Mouse (Mus musculus) midbrain, postnatal 0 days (tissue): ENCODE data around the gene Hip1r. TPM values are rescaled to one million over a fixed set of nuclear protein-coding genes. Genes with fewer than 3 reads are reported as not detected.
A peak's percentile ranks its signal among the peaks of the same experiment; 100 is the strongest.

Source experiments
- ATAC-seq: fragments of 200-750 bp; cut with Nextera tagmentation; 2 replicates; pipeline ENCODE4 v1.8.0; 2017; ENCODE audit warnings: moderate number of reproducible peaks, mild to moderate bottlenecking, moderate TSS enrichment, moderate library complexity; ENCODE audit not compliant: low FRiP score
- DNase-seq: peaks from one replicate; pipeline ENCODE4 v3.0.0-alpha.2; 2015; ENCODE audit warnings: low spot score
- H3K27ac ChIP-seq: fragments of 300-500 bp; sonication (generic); 2 replicates; pipeline ENCODE4 v1.5.1; 2014; ENCODE audit warnings: low read depth, mild to moderate bottlenecking, low read length, mixed read lengths
- H3K27me3 ChIP-seq: fragments of 300-500 bp; sonication (generic); 2 replicates; pipeline ENCODE4 v1.6.1; 2014; ENCODE audit warnings: low read length, control low read depth, mixed read lengths; ENCODE audit not compliant: insufficient read depth
- H3K36me3 ChIP-seq: fragments of 300-500 bp; sonication (generic); 2 replicates; pipeline ENCODE4 v1.6.1; 2014; ENCODE audit warnings: low read length, control low read depth, mixed read lengths; ENCODE audit not compliant: insufficient read depth
- H3K4me1 ChIP-seq: fragments of 300-500 bp; sonication (generic); 2 replicates; pipeline ENCODE4 v1.6.1; 2014; ENCODE audit warnings: mild to moderate bottlenecking, control low read depth, antibody characterized with exemption, low read length, mixed read lengths; ENCODE audit not compliant: insufficient read depth
- H3K4me2 ChIP-seq: fragments of 300-500 bp; sonication (generic); 2 replicates; pipeline ENCODE4 v1.6.1; 2014; ENCODE audit warnings: low read depth, mild to moderate bottlenecking, low read length, mixed read lengths; ENCODE audit not compliant: poor library complexity, severe bottlenecking
- H3K4me3 ChIP-seq: fragments of 300-500 bp; sonication (generic); 2 replicates; pipeline ENCODE4 v1.5.1; 2014; ENCODE audit warnings: low read depth, mild to moderate bottlenecking, low read length, moderate library complexity
- H3K9ac ChIP-seq: fragments of 300-500 bp; sonication (generic); replicated peaks from 2 replicates; pipeline ENCODE4 v1.6.1; 2014; ENCODE audit warnings: mild to moderate bottlenecking, low read length, moderate library complexity, mixed read lengths; ENCODE audit not compliant: poor library complexity, severe bottlenecking
- H3K9me3 ChIP-seq: fragments of 300-500 bp; sonication (generic); 2 replicates; pipeline ENCODE4 v1.6.1; 2016; ENCODE audit warnings: low read length, control low read depth
- CTCF ChIP-seq: IDR thresholded peaks from 2 replicates; pipeline ENCODE4 v1.5.1; 2016; ENCODE audit warnings: antibody characterized with exemption, mild to moderate bottlenecking
- WGBS: fragments of 180-500 bp; shearing (Covaris S2); extraction: QIAGEN DNeasy Blood & Tissue Kit; methylation state at CpG from one replicate; pipeline ENCODE4 v1.1.7; 2014; 5-methylcytosine and 5-hydroxymethylcytosine counted together
- polyA plus RNA-seq: library from polyadenylated mRNA; unstranded; fragments of >200 nt; fragmentation: Nextera tagmentation; extraction: Ambion mirVana; gene quantifications from 2 replicates; pipeline ENCODE4 v1.2.1, GENCODE M21; 2015
- total RNA-seq: library from RNA; depleted of rRNA; stranded (reverse); fragments of >200 nt; gene quantifications from 2 replicates; pipeline ENCODE4 v1.2.3, GENCODE M21; 2014

Gene Hip1r
- total and polyA plus RNA-seq, 2 experiments from 2014 or later: 25.8 to 45.4 TPM

GRCm38 (mm10) chr5:124041097-124041496, 67.7 kb downstream of the Hip1r start:
- no peak for TF ChIP-seq CTCF
- 70% methylated on average over 9 of the region's 9 CpGs for WGBS
- DNase-seq: no peak

GRCm38 (mm10) chr5:124043212-124043978, 70.0 kb downstream of the Hip1r start:
- Histone ChIP-seq H3K4me2 (no peak overlapping the region), H3K4me3 (no peak overlapping the region), H3K9me3 (no peaks in the 10 kb centered on the region), H3K9ac (peak overlapping the region; percentile 5; the same call in 1 of the 2 replicates), H3K36me3 (no peaks in the 10 kb centered on the region), H3K27me3 (no peaks in the 10 kb centered on the region), H3K4me1 (peaks cover 3% of the 10 kb centered on the region; the same call in 1 of the 2 replicates), H3K27ac (peak overlapping the region; percentile 68)
- peak; percentile 94 for DNase-seq
- ATAC-seq: peak; percentile 92
- WGBS: 17% methylated on average over 10 of the region's 10 CpGs
- TF ChIP-seq CTCF: no peak

More at GRCm38 (mm10) chr5:124041097-124041496, 67.7 kb downstream of the Hip1r start:
- ATAC-seq: no peak
- Histone ChIP-seq H3K36me3 (no peaks in the 10 kb centered on the region), H3K4me2 (no peak overlapping the region), H3K9ac (no peak overlapping the region), H3K27ac (no peak overlapping the region), H3K4me3 (no peak overlapping the region), H3K4me1 (peaks cover 3% of the 10 kb centered on the region; the same call in 1 of the 2 replicates), H3K27me3 (no peaks in the 10 kb centered on the region), H3K9me3 (no peaks in the 10 kb centered on the region)

GRCm38 (mm10) chr5:124043999-124044398, 70.6 kb downstream of the Hip1r start:
- no peak overlapping the region for H3K4me3 ChIP-seq
- 53% methylated on average over 5 of the region's 5 CpGs for WGBS

GRCm38 (mm10) chr5:124045453-124046010, 72.1 kb downstream of the Hip1r start:
- H3K4me1 ChIP-seq: peaks cover 6% of the 10 kb centered on the region; the same call in 1 of the 2 replicates
- no peak overlapping the region for H3K27ac ChIP-seq
- DNase-seq: peak; percentile 72
- H3K9me3 ChIP-seq: no peaks in the 10 kb centered on the region
- WGBS: 15% methylated on average over 11 of the region's 11 CpGs
- ATAC-seq: no peak
- H3K4me3 ChIP-seq: no peak overlapping the region
- H3K9ac ChIP-seq: no peak overlapping the region
- no peaks in the 10 kb centered on the region for H3K36me3 ChIP-seq
- TF ChIP-seq CTCF: no peak
- H3K4me2 ChIP-seq: no peak overlapping the region
- H3K27me3 ChIP-seq: no peaks in the 10 kb centered on the region

More at GRCm38 (mm10) chr5:124043999-124044398, 70.6 kb downstream of the Hip1r start:
- Histone ChIP-seq H3K27ac (peak overlapping the region; percentile 68), H3K9me3 (no peaks in the 10 kb centered on the region), H3K9ac (no peak overlapping the region), H3K4me2 (no peak overlapping the region), H3K4me1 (peaks cover 3% of the 10 kb centered on the region; the same call in 1 of the 2 replicates), H3K27me3 (no peaks in the 10 kb centered on the region), H3K36me3 (no peaks in the 10 kb centered on the region)
- no peak; the same call in 1 of the 2 replicates for ATAC-seq
- no peak for DNase-seq
- TF ChIP-seq CTCF: peak; percentile 34

- no peak for TF ChIP-seq CTCF
Measured at GRCm38 (mm10) chr5:124046741-124047401, 73.4 kb downstream of the Hip1r start.

More at GRCm38 (mm10) chr5:124046741-124047401, 73.4 kb downstream of the Hip1r start:
- Histone ChIP-seq H3K4me3 (no peak overlapping the region), H3K27ac (no peak overlapping the region), H3K36me3 (no peaks in the 10 kb centered on the region), H3K4me2 (no peak overlapping the region), H3K4me1 (peaks cover 6% of the 10 kb centered on the region; the same call in 1 of the 2 replicates), H3K9me3 (no peaks in the 10 kb centered on the region), H3K27me3 (no peaks in the 10 kb centered on the region), H3K9ac (no peak overlapping the region)
- WGBS: 84% methylated on average over 7 of the region's 7 CpGs
- no peak for ATAC-seq
- DNase-seq: no peak
